Mouse (Mus musculus) heart, embryonic 14.5 days (tissue): ENCODE results near the gene Stra6. TPM values are rescaled to one million over a fixed set of nuclear protein-coding genes. Genes with fewer than 3 reads are reported as not detected.

Source experiments
- ATAC-seq: fragments of 200-750 bp; cut with Nextera tagmentation; 2 replicates; pipeline ENCODE4 v1.8.0; 2017; ENCODE audit warnings: low read depth, moderate TSS enrichment; ENCODE audit not compliant: insufficient number of reproducible peaks, insufficient read depth, low FRiP score
- H3K27ac ChIP-seq, 2 experiments: fragments of 200-500 bp in 1 of 2; fragments of 300-500 bp in 1 of 2; sonication (generic) in 1 of 2; replicated peaks in 1 of 2; 2 replicates each; pipeline ENCODE4 v1.5.1; 2012 to 2014; ENCODE audit warnings: low read depth in 2 of 2, low read length in 2 of 2, control low read depth in 1 of 2, mild to moderate bottlenecking in 1 of 2, mixed read lengths in 1 of 2; ENCODE audit not compliant: control insufficient read depth in 1 of 2, insufficient read depth in 1 of 2
- H3K27me3 ChIP-seq: fragments of 300-500 bp; sonication (generic); 2 replicates; pipeline ENCODE4 v1.6.1; 2014; ENCODE audit warnings: mild to moderate bottlenecking, low read length, control low read depth; ENCODE audit not compliant: control insufficient read depth, insufficient read depth
- H3K36me3 ChIP-seq: fragments of 300-500 bp; sonication (generic); 2 replicates; pipeline ENCODE4 v1.6.1; 2014; ENCODE audit warnings: mild to moderate bottlenecking, control low read depth, low read length, mixed read lengths; ENCODE audit not compliant: control insufficient read depth, insufficient read depth
- H3K4me1 ChIP-seq, 2 experiments: fragments of 200-500 bp in 1 of 2; fragments of 300-500 bp in 1 of 2; sonication (generic) in 1 of 2; 2 replicates each; pipeline ENCODE4 v1.6.1; 2012 to 2014; ENCODE audit warnings: low read length in 2 of 2, control low read depth in 1 of 2, mixed read lengths in 1 of 2; ENCODE audit not compliant: control insufficient read depth in 2 of 2, insufficient read depth in 2 of 2
- H3K4me2 ChIP-seq: fragments of 300-500 bp; sonication (generic); 2 replicates; pipeline ENCODE4 v1.6.1; 2014; ENCODE audit warnings: mild to moderate bottlenecking, low read length
- H3K4me3 ChIP-seq, 2 experiments: fragments of 200-500 bp in 1 of 2; fragments of 300-500 bp in 1 of 2; sonication (generic) in 1 of 2; 2 replicates each; pipeline ENCODE4 v1.5.1; 2012 to 2014; ENCODE audit warnings: low read length in 2 of 2, mild to moderate bottlenecking in 2 of 2, control low read depth in 1 of 2, low read depth in 1 of 2, moderate library complexity in 1 of 2; ENCODE audit not compliant: control insufficient read depth in 1 of 2, insufficient read depth in 1 of 2
- H3K9ac ChIP-seq: fragments of 300-500 bp; sonication (generic); 2 replicates; pipeline ENCODE4 v1.6.1; 2014; ENCODE audit warnings: mild to moderate bottlenecking, low read length
- H3K9me3 ChIP-seq: fragments of 300-500 bp; sonication (generic); 2 replicates; pipeline ENCODE4 v1.6.1; 2016; ENCODE audit warnings: low read length, control low read depth; ENCODE audit not compliant: control insufficient read depth
- WGBS: fragments of 180-500 bp; shearing (Covaris S2); extraction: QIAGEN DNeasy Blood & Tissue Kit; methylation state at CpG from one replicate; pipeline ENCODE4 v1.1.7; 2014; 5-methylcytosine and 5-hydroxymethylcytosine counted together
- polyA plus RNA-seq: library from polyadenylated mRNA; unstranded; fragments of >200 nt; fragmentation: Nextera tagmentation; extraction: Ambion mirVana; gene quantifications from 2 replicates; pipeline ENCODE4 v1.2.1, GENCODE M21; 2014

The Stra6 gene
- polyA plus RNA-seq, 1 experiment from 2014 or later, result 0.57 TPM

GRCm38 (mm10) chr9:58049861-58050260 lies 13.7 kb upstream of the Stra6 start:
- peaks cover 13 to 20% of the 10 kb centered on the region in 2 experiments; a peak in 3 of 4 replicates for H3K4me1 ChIP-seq
- H3K4me3 ChIP-seq, result no peak overlapping the region
- H3K9me3 ChIP-seq, result no peaks in the 10 kb centered on the region
- no peak overlapping the region for H3K4me2 ChIP-seq
- no peak for ATAC-seq
- H3K9ac ChIP-seq, result no peak overlapping the region
- 65% methylated on average over 7 of the region's 7 CpGs for WGBS
- H3K27me3 ChIP-seq, result peaks cover 25% of the 10 kb centered on the region
- no peaks in the 10 kb centered on the region for H3K36me3 ChIP-seq
- H3K27ac ChIP-seq, result no peak overlapping the region

DNA sequence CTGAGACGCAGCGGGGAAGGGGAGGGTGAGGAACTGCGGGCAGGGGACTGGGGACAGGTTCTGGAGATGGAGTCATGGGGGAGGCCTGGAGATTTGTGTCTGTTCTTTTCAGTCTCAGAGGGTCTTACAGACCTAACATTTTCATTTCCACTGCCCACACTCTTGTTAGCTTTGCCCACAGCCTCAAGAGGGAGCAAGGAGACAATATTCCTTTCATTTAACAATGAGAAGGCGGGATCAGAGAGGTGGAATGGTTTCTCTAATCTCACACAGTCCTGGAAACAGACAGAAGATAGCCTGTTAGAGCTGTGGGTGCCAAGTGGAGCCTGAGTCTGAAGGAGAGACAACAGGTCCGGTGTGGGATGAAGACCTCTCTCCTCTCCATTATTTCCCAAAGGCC lies 11.7 kb upstream of the Stra6 start:
- no peaks in the 10 kb centered on the region for H3K9me3 ChIP-seq
- H3K36me3 ChIP-seq, result no peaks in the 10 kb centered on the region
- H3K27me3 ChIP-seq, result peaks cover 30% of the 10 kb centered on the region
- H3K4me3 ChIP-seq, result no peak overlapping the region
- no peak overlapping the region for H3K4me2 ChIP-seq
- ATAC-seq, result no peak
- H3K4me1 ChIP-seq, result peaks cover 16 to 20% of the 10 kb centered on the region in 2 experiments; a peak in 3 of 4 replicates
- 41% methylated on average over 5 of the region's 5 CpGs for WGBS
- H3K9ac ChIP-seq, result no peak overlapping the region
- no peak overlapping the region for H3K27ac ChIP-seq

- Histone ChIP-seq H3K9me3 (no peaks in the 10 kb centered on the region), H3K27me3 (peaks cover 36% of the 10 kb centered on the region), H3K4me1 (peaks cover 13 to 14% of the 10 kb centered on the region in 2 experiments; a peak in 3 of 4 replicates), H3K27ac (no peak overlapping the region), H3K9ac (no peak overlapping the region), H3K4me3 (no peak overlapping the region), H3K4me2 (no peak overlapping the region), H3K36me3 (no peaks in the 10 kb centered on the region)
- 12% methylated on average over 3 of the region's 3 CpGs for WGBS
- ATAC-seq, result no peak
Observed at GRCm38 (mm10) chr9:58053102-58053501, 10.5 kb upstream of the Stra6 start.

DNA sequence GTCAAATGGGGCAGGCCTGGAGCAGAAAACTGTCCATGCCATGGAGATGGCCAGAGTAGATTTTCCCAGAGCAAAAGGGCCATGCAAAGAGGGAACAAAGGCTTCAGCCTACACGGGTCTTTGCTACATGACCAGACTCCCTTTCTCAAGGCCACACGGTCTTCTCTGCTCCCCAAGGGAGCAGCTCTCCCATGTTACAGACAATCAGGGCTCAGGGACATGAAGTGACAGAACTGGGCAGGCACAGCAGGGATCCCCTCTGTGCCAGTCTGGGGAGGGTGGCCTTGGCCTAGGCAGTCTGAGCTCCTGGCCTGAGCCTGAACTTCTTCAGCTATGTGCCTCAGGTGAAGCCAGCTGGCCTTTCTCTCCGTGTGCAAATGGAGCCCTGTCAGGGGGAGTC lies 10.0 kb upstream of the Stra6 start:
- H3K4me1 ChIP-seq, result peaks cover 8 to 10% of the 10 kb centered on the region in 2 experiments; a peak in 3 of 4 replicates
- H3K36me3 ChIP-seq, result no peaks in the 10 kb centered on the region
- ATAC-seq, result no peak
- 62% methylated on average over 3 of the region's 3 CpGs for WGBS
- no peaks in the 10 kb centered on the region for H3K9me3 ChIP-seq
- no peak overlapping the region for H3K9ac ChIP-seq
- peaks cover 37% of the 10 kb centered on the region for H3K27me3 ChIP-seq
- H3K4me3 ChIP-seq, result no peak overlapping the region
- H3K27ac ChIP-seq, result no peak overlapping the region
- no peak overlapping the region for H3K4me2 ChIP-seq

GRCm38 (mm10) chr9:58054032-58054431 lies 9.6 kb upstream of the Stra6 start:
- Histone ChIP-seq H3K27ac (no peak overlapping the region), H3K9ac (no peak overlapping the region), H3K27me3 (peaks cover 37% of the 10 kb centered on the region), H3K9me3 (no peaks in the 10 kb centered on the region), H3K4me3 (no peak overlapping the region), H3K4me2 (no peak overlapping the region), H3K4me1 (peaks cover 6 to 7% of the 10 kb centered on the region in 2 experiments; a peak in 3 of 4 replicates), H3K36me3 (no peaks in the 10 kb centered on the region)
- no peak for ATAC-seq
- 94% methylated on average over 1 of the region's 1 CpGs for WGBS

- Histone ChIP-seq H3K27ac (no peak overlapping the region), H3K9me3 (no peaks in the 10 kb centered on the region), H3K36me3 (no peaks in the 10 kb centered on the region), H3K4me3 (no peak overlapping the region), H3K4me1 (peaks cover 5 to 7% of the 10 kb centered on the region in 2 experiments; a peak in 3 of 4 replicates), H3K4me2 (no peak overlapping the region), H3K27me3 (peaks cover 26% of the 10 kb centered on the region), H3K9ac (no peak overlapping the region)
- ATAC-seq, result no peak
- 60% methylated on average over 5 of the region's 5 CpGs for WGBS
Observed at GRCm38 (mm10) chr9:58055666-58056065, 7.9 kb upstream of the Stra6 start.

- Histone ChIP-seq H3K4me3 (no peak overlapping the region), H3K27ac (no peak overlapping the region), H3K27me3 (peaks cover 44% of the 10 kb centered on the region), H3K9ac (no peak overlapping the region), H3K4me2 (no peak overlapping the region), H3K36me3 (no peaks in the 10 kb centered on the region), H3K4me1 (peaks cover 13 to 16% of the 10 kb centered on the region in 2 experiments), H3K9me3 (no peaks in the 10 kb centered on the region)
- ATAC-seq, result no peak
- WGBS, result 57% methylated on average over 1 of the region's 1 CpGs
Observed at GRCm38 (mm10) chr9:58059920-58060319, 3.7 kb upstream of the Stra6 start.
